Mouse (Mus musculus): ENCODE measurements around the gene Sec23b. TPM values are rescaled to one million over a fixed set of nuclear protein-coding genes. Genes with fewer than 3 reads are reported as not detected.

Gene Sec23b
- total and polyA plus RNA-seq, 2 experiments from 2014 or later: 61.5 to 85.9 TPM

GRCm38 (mm10) chr2:144537123-144537522 is 18.9 kb upstream of the Sec23b start:
- Histone ChIP-seq H3K4me2 (ENCODE audit: low read depth, low read length) (no peak overlapping the region), H3K27ac (no peak overlapping the region), H3K9me3 (ENCODE audit: low read length) (no peaks in the 10 kb centered on the region), H3K27me3 (ENCODE audit: insufficient read depth, low read length) (no peaks in the 10 kb centered on the region), H3K9ac (replicated peaks; ENCODE audit: low read length) (no peak overlapping the region), H3K4me1 (ENCODE audit: insufficient read depth, low read length) (no peaks in the 10 kb centered on the region), H3K36me3 (ENCODE audit: insufficient read depth, low read length) (peaks cover 65% of the 10 kb centered on the region), H3K4me3 (ENCODE audit: low read length) (no peak overlapping the region)
- TF ChIP-seq CTCF (IDR thresholded peaks at IDR 0.05; ENCODE audit: low read depth): no peak
- WGBS: 93% methylated on average over 7 of the region's 7 CpGs
- DNase-seq (ENCODE audit: low spot score): no peak
- no peak for ATAC-seq

- H3K9ac ChIP-seq (replicated peaks; ENCODE audit: low read length): no peak overlapping the region
- DNase-seq (ENCODE audit: low spot score): peak; percentile 7
Observed at GRCm38 (mm10) chr2:144541246-144541645, 14.8 kb upstream of the Sec23b start.

GRCm38 (mm10) chr2:144543670-144544069 is 12.4 kb upstream of the Sec23b start:
- DNase-seq (ENCODE audit: low spot score) (no peak), ATAC-seq (no peak)
- Histone ChIP-seq H3K27ac (no peak overlapping the region), H3K36me3 (ENCODE audit: insufficient read depth, low read length) (peaks cover 44% of the 10 kb centered on the region), H3K9ac (replicated peaks; ENCODE audit: low read length) (no peak overlapping the region), H3K27me3 (ENCODE audit: insufficient read depth, low read length) (no peaks in the 10 kb centered on the region), H3K4me2 (ENCODE audit: low read depth, low read length) (no peak overlapping the region), H3K4me3 (ENCODE audit: low read length) (no peak overlapping the region), H3K9me3 (ENCODE audit: low read length) (no peaks in the 10 kb centered on the region), H3K4me1 (ENCODE audit: insufficient read depth, low read length) (no peaks in the 10 kb centered on the region)
- 92% methylated on average over 6 of the region's 6 CpGs for WGBS
- TF ChIP-seq CTCF (IDR thresholded peaks at IDR 0.05; ENCODE audit: low read depth): no peak

More at GRCm38 (mm10) chr2:144541246-144541645, 14.8 kb upstream of the Sec23b start:
- Histone ChIP-seq H3K4me2 (ENCODE audit: low read depth, low read length) (no peak overlapping the region), H3K9me3 (ENCODE audit: low read length) (no peaks in the 10 kb centered on the region), H3K4me3 (ENCODE audit: low read length) (no peak overlapping the region), H3K27me3 (ENCODE audit: insufficient read depth, low read length) (no peaks in the 10 kb centered on the region), H3K27ac (no peak overlapping the region), H3K4me1 (ENCODE audit: insufficient read depth, low read length) (no peaks in the 10 kb centered on the region), H3K36me3 (ENCODE audit: insufficient read depth, low read length) (peaks cover 47% of the 10 kb centered on the region)
- 0 out of 2 replicates have a peak, but pooled peaks have one; percentile 32 for ATAC-seq
- TF ChIP-seq CTCF (IDR thresholded peaks at IDR 0.05; ENCODE audit: low read depth): peak; percentile 35
- WGBS: 88% methylated on average over 4 of the region's 4 CpGs

- WGBS: 80% methylated on average over 6 of the region's 6 CpGs
- peaks cover 35% of the 10 kb centered on the region for H3K36me3 ChIP-seq (ENCODE audit: insufficient read depth, low read length)
- no peaks in the 10 kb centered on the region for H3K4me1 ChIP-seq (ENCODE audit: insufficient read depth, low read length)
Observed at GRCm38 (mm10) chr2:144544630-144545029, 11.4 kb upstream of the Sec23b start.

GRCm38 (mm10) chr2:144545061-144545460 is 11.0 kb upstream of the Sec23b start:
- no peaks in the 10 kb centered on the region for H3K27me3 ChIP-seq (ENCODE audit: insufficient read depth, low read length)
- H3K4me2 ChIP-seq (ENCODE audit: low read depth, low read length): no peak overlapping the region
- H3K9me3 ChIP-seq (ENCODE audit: low read length): no peaks in the 10 kb centered on the region
- no peak for TF ChIP-seq CTCF (IDR thresholded peaks at IDR 0.05; ENCODE audit: low read depth)
- WGBS: 98% methylated on average over 2 of the region's 2 CpGs
- no peak for DNase-seq (ENCODE audit: low spot score)
- H3K4me1 ChIP-seq (ENCODE audit: insufficient read depth, low read length): no peaks in the 10 kb centered on the region
- H3K36me3 ChIP-seq (ENCODE audit: insufficient read depth, low read length): peaks cover 31% of the 10 kb centered on the region
- H3K27ac ChIP-seq: no peak overlapping the region
- ATAC-seq: no peak
- H3K9ac ChIP-seq (replicated peaks; ENCODE audit: low read length): no peak overlapping the region
- H3K4me3 ChIP-seq (ENCODE audit: low read length): no peak overlapping the region

More at GRCm38 (mm10) chr2:144544630-144545029, 11.4 kb upstream of the Sec23b start:
- Histone ChIP-seq H3K4me2 (ENCODE audit: low read depth, low read length) (no peak overlapping the region), H3K9me3 (ENCODE audit: low read length) (no peaks in the 10 kb centered on the region), H3K27me3 (ENCODE audit: insufficient read depth, low read length) (no peaks in the 10 kb centered on the region), H3K4me3 (ENCODE audit: low read length) (no peak overlapping the region), H3K27ac (no peak overlapping the region), H3K9ac (replicated peaks; ENCODE audit: low read length) (no peak overlapping the region)
- ATAC-seq: no peak
- TF ChIP-seq CTCF (IDR thresholded peaks at IDR 0.05; ENCODE audit: low read depth): no peak
- no peak for DNase-seq (ENCODE audit: low spot score)

GRCm38 (mm10) chr2:144545481-144545880 is 10.5 kb upstream of the Sec23b start:
- Histone ChIP-seq H3K27me3 (ENCODE audit: insufficient read depth, low read length) (no peaks in the 10 kb centered on the region), H3K4me3 (ENCODE audit: low read length) (no peak overlapping the region), H3K9ac (replicated peaks; ENCODE audit: low read length) (no peak overlapping the region), H3K4me1 (ENCODE audit: insufficient read depth, low read length) (no peaks in the 10 kb centered on the region), H3K4me2 (ENCODE audit: low read depth, low read length) (no peak overlapping the region), H3K36me3 (ENCODE audit: insufficient read depth, low read length) (peaks cover 28% of the 10 kb centered on the region), H3K27ac (no peak overlapping the region), H3K9me3 (ENCODE audit: low read length) (no peaks in the 10 kb centered on the region)
- DNase-seq (ENCODE audit: low spot score) (no peak), ATAC-seq (no peak)
- no peak for TF ChIP-seq CTCF (IDR thresholded peaks at IDR 0.05; ENCODE audit: low read depth)
- 58% methylated on average over 1 of the region's 1 CpGs for WGBS

DNA sequence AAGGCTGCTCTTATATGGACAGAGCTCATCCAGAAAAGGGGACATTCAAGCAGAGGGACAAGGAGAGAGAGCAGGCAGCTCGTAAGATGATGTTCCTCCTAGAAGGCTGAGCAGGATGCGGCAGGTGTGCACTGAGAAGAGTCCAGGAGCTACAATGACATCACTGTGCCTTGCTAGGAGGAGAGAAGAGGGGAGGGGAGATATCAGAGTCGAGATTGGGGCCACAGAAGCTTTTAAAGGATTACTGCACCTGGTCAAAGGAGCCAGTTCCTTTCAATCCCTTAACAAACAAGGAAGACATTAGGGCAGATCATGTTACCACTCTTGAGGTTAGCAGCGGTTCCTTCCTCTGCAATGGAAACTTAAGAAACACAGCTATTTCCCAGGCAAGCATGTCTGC is 8.5 kb upstream of the Sec23b start:
- H3K27ac ChIP-seq: no peak overlapping the region
- H3K36me3 ChIP-seq (ENCODE audit: insufficient read depth, low read length): peaks cover 28% of the 10 kb centered on the region
- ATAC-seq (no peak), DNase-seq (ENCODE audit: low spot score) (no peak)
- no peaks in the 10 kb centered on the region for H3K4me1 ChIP-seq (ENCODE audit: insufficient read depth, low read length)
- H3K9me3 ChIP-seq (ENCODE audit: low read length): no peaks in the 10 kb centered on the region
- no peak overlapping the region for H3K9ac ChIP-seq (replicated peaks; ENCODE audit: low read length)
- no peaks in the 10 kb centered on the region for H3K27me3 ChIP-seq (ENCODE audit: insufficient read depth, low read length)
- no peak overlapping the region for H3K4me3 ChIP-seq (ENCODE audit: low read length)
- 87% methylated on average over 4 of the region's 4 CpGs for WGBS
- no peak overlapping the region for H3K4me2 ChIP-seq (ENCODE audit: low read depth, low read length)
- no peak for TF ChIP-seq CTCF (IDR thresholded peaks at IDR 0.05; ENCODE audit: low read depth)

Measured in hindbrain, postnatal 0 days (tissue).